Mouse (Mus musculus) megakaryocyte, adult 5-6 weeks (primary cell): ENCODE data around the gene Higd2a. TPM values are rescaled to one million over a fixed set of nuclear protein-coding genes. Genes with fewer than 3 reads are reported as not detected.

Experiments used
- ATAC-seq: 2 replicates; pipeline ENCODE4 v1.8.0; 2016; ENCODE audit warnings: mild to moderate bottlenecking, inconsistent platforms; ENCODE audit not compliant: poor library complexity, severe bottlenecking
- total RNA-seq, 2 experiments: library from RNA; stranded (forward) in 1 of 2; stranded (reverse) in 1 of 2; fragments of 153-499, 151-499 nt in 1 of 2; fragments of 221-1000, 200-1000 nt in 1 of 2; gene quantifications; 2 replicates each; pipeline versions ENCODE4 v1.2.3 to v1.2.4; 2015 to 2017

Gene Higd2a
- total RNA-seq, 2 experiments from 2014 or later: 66.2 to 144 TPM

DNA sequence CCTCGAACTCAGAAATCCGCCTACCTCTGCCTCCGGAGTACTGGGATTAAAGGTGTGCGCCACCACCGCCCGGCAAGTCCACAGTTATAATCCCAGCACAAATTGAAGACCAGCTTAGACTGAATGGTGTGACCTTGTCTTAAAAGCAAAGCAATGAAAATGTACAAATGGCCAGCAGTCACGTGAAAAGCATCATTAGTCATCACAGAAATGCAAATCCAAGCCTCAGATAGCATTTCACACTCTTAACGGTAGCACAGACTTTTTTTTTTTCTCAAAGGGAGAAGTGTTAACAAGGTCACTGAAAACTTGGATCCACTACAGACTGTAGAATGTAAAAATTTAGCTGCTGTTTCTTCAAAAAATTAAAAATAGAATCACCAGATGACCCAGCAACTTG is 26.3 kb downstream of the Higd2a start:
- no peak for ATAC-seq

DNA sequence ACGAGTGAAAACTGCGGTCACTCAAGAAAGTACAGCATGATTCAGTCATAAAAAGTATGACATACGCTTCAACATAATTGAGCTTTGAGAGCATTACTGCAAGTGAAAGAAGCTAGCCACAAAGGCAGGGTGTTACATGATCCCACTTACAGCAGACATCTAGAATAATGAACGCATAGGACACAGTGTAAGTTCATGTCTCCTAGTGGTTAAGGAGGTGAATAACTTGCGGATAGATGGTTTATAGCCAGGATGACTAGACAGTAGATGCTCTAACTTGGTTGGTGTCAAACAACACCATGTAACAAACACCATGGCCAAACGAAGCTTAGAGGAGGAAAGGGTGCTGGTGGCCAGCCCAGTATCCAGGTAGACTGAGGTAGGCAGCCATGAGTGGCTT is 27.0 kb downstream of the Higd2a start:
- ATAC-seq: no peak

DNA sequence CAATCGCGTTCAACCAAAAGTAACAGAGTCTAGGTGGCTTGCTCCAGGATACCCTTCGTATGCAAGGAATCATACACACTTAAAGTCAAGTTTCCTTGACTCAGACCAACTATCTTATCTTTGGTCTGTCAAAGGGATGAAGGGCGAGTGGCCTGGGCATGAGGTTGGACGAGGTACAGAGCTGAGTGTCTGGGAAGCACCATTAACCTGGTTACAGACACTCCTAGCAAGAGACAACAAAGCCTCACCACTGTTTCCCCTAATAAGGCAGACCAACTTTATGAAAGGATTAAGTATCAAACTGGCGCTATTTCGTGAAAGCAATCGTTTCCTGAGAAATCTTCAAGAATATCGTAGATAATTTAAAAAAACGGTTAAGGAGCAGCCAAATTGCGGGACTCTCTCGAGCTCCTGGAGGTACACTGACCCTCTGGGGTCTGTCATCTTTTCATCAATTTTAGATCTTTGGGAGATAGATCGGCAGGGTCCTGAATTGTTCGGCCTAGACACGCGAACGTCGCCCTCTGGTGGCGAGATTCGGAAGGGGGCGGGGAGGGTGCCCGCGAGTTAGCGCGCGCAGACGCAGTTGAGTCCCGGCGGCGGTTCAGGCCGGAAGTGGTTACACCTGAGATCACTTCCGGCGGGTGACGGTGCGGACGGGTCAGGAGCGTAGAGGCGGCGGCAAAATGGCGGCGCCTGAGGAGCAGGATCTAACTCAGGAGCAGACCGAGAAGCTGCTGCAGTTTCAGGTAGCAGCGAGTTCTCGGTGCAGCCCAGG is 31.3 kb downstream of the Higd2a start, which contains the start of gene Faf2:
Faf2 (plus strand) TSS at position 630 of the 778 bp plus-strand sequence.
- ATAC-seq: peak; percentile 98

DNA sequence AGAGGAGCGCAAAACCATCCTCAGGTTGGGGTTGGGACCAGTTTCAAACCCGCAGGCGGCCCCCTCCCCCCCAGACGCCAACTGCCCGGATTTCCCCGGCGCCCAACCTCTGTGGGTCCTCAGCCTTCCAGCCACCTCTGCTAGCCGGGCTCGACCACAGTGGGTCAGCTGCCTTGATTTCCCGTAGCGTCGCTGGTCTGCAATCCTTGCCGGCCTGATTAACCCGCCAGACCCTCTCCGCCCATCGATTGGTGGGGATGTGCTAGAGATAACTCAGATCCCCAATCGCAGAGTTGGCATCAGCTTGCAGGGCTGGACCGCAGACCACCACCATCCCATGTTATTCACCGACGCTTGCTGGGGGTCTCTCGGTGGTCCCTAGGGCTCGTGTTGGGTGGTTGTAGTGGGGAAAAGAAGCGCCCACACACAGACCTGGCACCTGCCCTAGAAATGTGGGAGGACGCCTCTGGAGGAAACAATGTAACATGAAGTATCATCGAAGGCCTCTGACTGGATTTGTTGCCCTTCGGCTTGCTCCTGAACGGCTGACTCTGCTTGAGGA is 32.0 kb downstream of the Higd2a start:
- peak; percentile 44 for ATAC-seq

DNA sequence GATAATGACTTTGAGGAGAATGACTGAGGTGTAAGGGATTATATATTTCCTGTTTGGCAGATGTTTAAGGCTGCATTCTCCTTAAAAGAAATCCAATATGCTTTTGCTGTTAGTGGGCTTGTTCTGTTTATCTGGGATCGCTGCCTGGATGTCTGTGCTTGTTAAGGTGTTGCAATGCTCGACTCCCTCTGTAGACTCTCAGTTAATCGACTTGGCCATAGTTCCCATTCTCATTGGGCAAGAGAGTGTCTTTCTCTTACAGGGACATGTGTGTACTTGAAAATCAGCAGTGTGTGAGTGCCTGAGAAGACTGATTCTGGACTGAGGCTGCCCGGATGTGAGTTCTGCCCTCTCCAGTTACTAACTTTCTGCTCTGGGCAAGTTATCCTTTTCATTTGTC is 39.1 kb downstream of the Higd2a start:
- no peak for ATAC-seq

DNA sequence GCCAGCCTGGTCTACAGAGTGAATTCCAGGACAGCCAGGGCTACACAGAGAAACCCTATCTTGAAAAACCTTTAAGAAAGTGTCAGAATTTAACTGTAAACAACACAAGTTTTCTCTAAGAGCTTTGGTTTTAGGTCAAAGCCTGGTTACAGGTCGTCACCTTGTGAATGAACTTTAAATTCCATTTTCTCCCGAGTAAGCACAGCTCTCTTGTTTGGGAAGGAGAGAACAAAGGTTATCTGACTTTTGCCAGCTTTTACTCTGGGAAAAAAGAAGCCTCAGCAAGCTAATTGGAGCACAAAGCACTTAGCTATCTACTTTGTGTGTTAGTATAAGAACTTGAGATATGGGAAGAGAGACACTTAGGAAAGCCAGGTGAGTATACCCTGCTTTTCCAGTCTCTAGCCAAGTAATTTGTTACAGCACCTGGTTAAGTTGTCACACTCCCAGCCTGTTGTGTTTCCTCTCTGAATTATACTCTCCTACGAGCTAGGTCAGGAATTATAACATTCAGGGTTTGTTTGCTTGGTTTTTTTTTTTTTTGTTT is 42.8 kb downstream of the Higd2a start:
- ATAC-seq: no peak

DNA sequence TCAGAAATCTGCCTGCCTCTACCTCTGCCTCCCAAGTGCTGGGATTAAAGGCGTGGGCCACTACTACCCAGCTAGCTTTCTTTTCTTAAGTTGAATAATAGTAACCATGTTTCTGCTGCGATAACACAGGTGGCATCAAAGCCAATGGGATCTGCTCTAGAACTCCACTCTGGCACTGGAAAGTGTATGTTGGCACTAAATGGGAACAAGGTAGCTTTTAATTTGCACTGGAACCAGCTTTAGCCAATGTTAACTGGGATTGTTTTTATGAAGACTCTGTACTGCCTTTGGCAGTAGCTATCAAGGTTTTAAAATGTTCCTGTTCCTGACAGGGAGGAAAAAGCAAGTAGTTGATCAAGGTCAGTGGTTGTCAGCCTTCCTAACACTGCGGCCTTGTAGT is 45.0 kb downstream of the Higd2a start:
- no peak for ATAC-seq

Other genes starting within 250 kb of the Higd2a start
- 0.05 TPM in 1 of 2 replicates, not detected in the other for gene Cplx2, start 218.9 kb upstream of the Higd2a start, total RNA-seq (2015)
- 0.04 TPM in 1 of 2 replicates, not detected in the other for gene Cplx2, start 218.9 kb upstream of the Higd2a start, total RNA-seq (2017)
- 15.2 and 16.2 TPM in 2 replicates for gene Thoc3, start 121.4 kb upstream of the Higd2a start, total RNA-seq (2015)
- 19.6 and 20.6 TPM in 2 replicates for gene Thoc3, start 121.4 kb upstream of the Higd2a start, total RNA-seq (2017)
- gene Simc1, start 86.4 kb upstream of the Higd2a start, total RNA-seq (2015): 5.3 and 5.5 TPM in 2 replicates
- gene Simc1, start 86.4 kb upstream of the Higd2a start, total RNA-seq (2017): 4.1 and 5.3 TPM in 2 replicates
- 70.1 and 71.1 TPM in 2 replicates for gene 4833439L19Rik, start 24.8 kb upstream of the Higd2a start, total RNA-seq (2015)
- gene 4833439L19Rik, start 24.8 kb upstream of the Higd2a start, total RNA-seq (2017): 43.9 and 48.8 TPM in 2 replicates
- gene Arl10, start 15.2 kb upstream of the Higd2a start, total RNA-seq (2015): 20.4 and 22.4 TPM in 2 replicates
- gene Arl10, start 15.2 kb upstream of the Higd2a start, total RNA-seq (2017): 22.9 and 23.3 TPM in 2 replicates
- 15.6 and 18.9 TPM in 2 replicates for gene Nop16, start 117 bp upstream of the Higd2a start, total RNA-seq (2015)
- gene Nop16, start 117 bp upstream of the Higd2a start, total RNA-seq (2017): 27.8 and 28.0 TPM in 2 replicates
- gene Cltb, start 21.1 kb downstream of the Higd2a start, total RNA-seq (2015): 5.9 and 6.6 TPM in 2 replicates
- 19.3 and 20.7 TPM in 2 replicates for gene Cltb, start 21.1 kb downstream of the Higd2a start, total RNA-seq (2017)
- gene Faf2, start 31.6 kb downstream of the Higd2a start, total RNA-seq (2015): 23.1 and 32.6 TPM in 2 replicates
- gene Faf2, start 31.6 kb downstream of the Higd2a start, total RNA-seq (2017): 36.1 and 38.9 TPM in 2 replicates
- 70.0 and 71.3 TPM in 2 replicates for gene Rnf44, start 103.7 kb downstream of the Higd2a start, total RNA-seq (2015)
- 17.8 and 21.2 TPM in 2 replicates for gene Rnf44, start 103.7 kb downstream of the Higd2a start, total RNA-seq (2017)
- gene Cdhr2, start 111.3 kb downstream of the Higd2a start, total RNA-seq (2015): not detected in 2 replicates
- not detected in 2 replicates for gene Cdhr2, start 111.3 kb downstream of the Higd2a start, total RNA-seq (2017)
- gene Gprin1, start 159.7 kb downstream of the Higd2a start, total RNA-seq (2015): not detected in 2 replicates
- gene Gprin1, start 159.7 kb downstream of the Higd2a start, total RNA-seq (2017): not detected in 2 replicates
- gene Sncb, start 176.4 kb downstream of the Higd2a start, total RNA-seq (2015): not detected in 2 replicates
- gene Sncb, start 176.4 kb downstream of the Higd2a start, total RNA-seq (2017): not detected in 2 replicates
- not detected in 2 replicates for gene Eif4e1b, start 193.8 kb downstream of the Higd2a start, total RNA-seq (2015)
- gene Eif4e1b, start 193.8 kb downstream of the Higd2a start, total RNA-seq (2017): not detected in 2 replicates
- 6.7 and 14.2 TPM in 2 replicates for gene Tspan17, start 199.2 kb downstream of the Higd2a start, total RNA-seq (2015)
- 9.6 and 10.1 TPM in 2 replicates for gene Tspan17, start 199.2 kb downstream of the Higd2a start, total RNA-seq (2017)